Mouse (Mus musculus) gastrocnemius, adult 2 months (tissue): Measurements from ENCODE around the gene Pgc. TPM values are rescaled to one million over a fixed set of nuclear protein-coding genes. Genes with fewer than 3 reads are reported as not detected.

ENCODE experiments used
- DNase-seq: peaks from one replicate; pipeline ENCODE4 v3.0.0; 2022
- H3K27ac ChIP-seq: fragments of 200-600 bp; 2 replicates; pipeline ENCODE4 v1.8.1; 2022; ENCODE audit warnings: mild to moderate bottlenecking
- H3K4me3 ChIP-seq: fragments of 200-600 bp; 2 replicates; pipeline ENCODE4 v1.8.1; 2022; ENCODE audit warnings: mild to moderate bottlenecking, moderate library complexity
- CTCF ChIP-seq: fragments of 200-600 bp; IDR thresholded peaks from 2 replicates; pipeline ENCODE4 v1.8.1; 2022; ENCODE audit warnings: antibody characterized with exemption, mild to moderate bottlenecking, moderate library complexity
- intact Hi-C: fragments of 180-260 bp; cut with DNase I; formaldehyde crosslinking; loops from one replicate; pipeline ENCODE4 v1.15.1; 2025
- total RNA-seq, 2 experiments: library from RNA; stranded (reverse); gene quantifications; 2 replicates each; pipeline ENCODE4 v1.2.3; 2021

The Pgc gene
- total RNA-seq, 2 experiments from 2014 or later, result not detected

DNA sequence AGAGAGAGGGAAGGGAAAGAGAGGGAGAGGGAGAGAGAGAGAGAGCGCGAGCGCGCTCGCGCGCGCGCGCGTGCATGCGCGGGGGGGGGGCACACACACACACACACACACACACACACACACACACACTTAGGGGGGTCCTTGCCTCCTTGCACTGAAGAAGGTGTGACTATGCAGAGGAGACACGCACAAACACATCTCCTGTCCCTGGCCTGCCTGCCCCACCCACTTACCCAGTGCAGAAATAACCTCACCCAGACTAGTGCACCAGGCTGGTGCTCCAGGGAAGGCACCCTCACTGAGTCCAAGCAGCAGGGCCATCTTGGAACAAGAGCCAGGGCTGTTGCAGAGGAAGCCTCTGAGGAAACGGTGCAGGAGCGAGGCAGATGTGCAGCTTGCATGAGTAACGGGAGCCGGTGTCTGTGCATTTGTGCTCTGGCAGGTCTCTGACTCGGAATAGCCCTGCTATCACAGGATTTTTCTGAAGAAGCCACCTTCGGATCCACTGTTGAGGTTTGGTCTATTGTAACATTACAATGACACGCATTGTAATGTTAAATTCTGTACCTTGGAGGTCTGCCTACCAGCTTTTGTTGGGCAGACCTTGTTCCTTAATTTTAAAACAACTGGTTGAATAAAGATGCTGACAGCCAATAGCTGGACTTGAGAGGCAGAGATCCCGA lies 13.6 kb upstream of the Pgc start:
- Histone ChIP-seq H3K27ac (no peak overlapping the region), H3K4me3 (no peak overlapping the region)
- no peak for TF ChIP-seq CTCF
- DNase-seq, result no peak
- intact Hi-C loops, result no loop called here

DNA sequence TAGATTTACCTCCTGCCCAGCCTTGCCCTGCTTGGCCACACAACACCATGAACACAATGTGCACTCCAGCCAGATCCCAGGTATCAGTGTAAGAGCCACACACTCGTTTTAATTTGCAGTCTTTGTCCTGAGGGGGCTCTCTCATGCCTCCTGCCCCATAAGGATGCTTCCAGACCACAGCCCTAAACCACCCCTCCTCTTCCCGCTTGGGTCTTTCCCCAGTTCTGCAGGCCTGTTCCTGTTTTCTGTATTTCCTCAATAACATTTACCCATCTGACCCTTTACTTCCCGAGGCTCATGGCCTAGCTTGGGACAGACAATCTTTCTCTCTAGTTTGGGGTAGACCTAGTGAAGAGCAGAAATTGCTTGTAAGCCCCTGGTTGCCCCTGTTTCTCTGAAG lies 11.6 kb upstream of the Pgc start:
- Histone ChIP-seq H3K4me3 (no peak overlapping the region), H3K27ac (no peak overlapping the region)
- no peak for TF ChIP-seq CTCF
- intact Hi-C loops, result no loop called here
- DNase-seq, result no peak

DNA sequence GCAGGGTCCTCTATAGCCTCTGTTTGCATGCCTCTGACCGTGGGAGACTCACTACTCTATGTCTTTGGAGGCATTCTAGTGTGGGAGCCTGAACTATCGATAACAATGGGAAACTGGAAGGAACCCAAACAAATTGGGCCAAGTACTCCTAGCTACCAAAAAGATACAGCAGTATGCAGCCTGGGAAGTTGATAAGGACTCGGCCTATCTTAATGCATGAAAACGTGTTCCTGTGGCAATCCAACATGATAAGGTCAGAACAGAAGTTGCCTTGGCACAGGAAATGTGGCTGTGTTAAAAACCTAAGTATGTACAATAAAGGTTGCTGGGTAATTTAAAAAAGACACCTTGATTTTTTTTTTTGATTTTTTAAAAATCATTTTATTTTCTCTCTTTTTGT lies 5.5 kb upstream of the Pgc start:
- no peak overlapping the region for H3K27ac ChIP-seq
- H3K4me3 ChIP-seq, result no peak overlapping the region
- no peak for DNase-seq
- intact Hi-C loops, result no loop called here
- no peak for TF ChIP-seq CTCF

- intact Hi-C loops, result no loop called here
- DNase-seq, result no peak
Observed at GRCm38 (mm10) chr17:47730633-47731575, 4.3 kb downstream of the Pgc start.

GRCm38 (mm10) chr17:47735553-47736100 lies 9.0 kb downstream of the Pgc start:
- intact Hi-C loops, result loop anchor here (2.0 to 5.0 kb wide), 2 partner anchors 37 to 39 kb away; no protein-coding TSS in a partner anchor
- TF ChIP-seq CTCF, result no peak
- Histone ChIP-seq H3K27ac (no peak overlapping the region), H3K4me3 (no peak overlapping the region)
- no peak for DNase-seq

More at GRCm38 (mm10) chr17:47730633-47731575, 4.3 kb downstream of the Pgc start:
- Histone ChIP-seq H3K4me3 (no peak overlapping the region), H3K27ac (no peak overlapping the region)
- TF ChIP-seq CTCF, result no peak; the same call in 1 of the 2 replicates

- peak; percentile 98 for DNase-seq
- Histone ChIP-seq H3K4me3 (peak within 1 kb of the TSS; percentile 97), H3K27ac (peak within 1 kb of the TSS; percentile 99)
- no peak; the same call in 1 of the 2 replicates for TF ChIP-seq CTCF
- intact Hi-C loops, result loop anchor here (5.0 kb wide), 1 partner anchor 35 kb away; no protein-coding TSS in a partner anchor
Observed at GRCm38 (mm10) chr17:47736856-47737255, 10.2 kb downstream of the Pgc start, which contains the start of gene Tfeb. TSS of gene Tfeb (plus strand) at chr17:47737030.

- peak; percentile 96 for DNase-seq
- no peak for TF ChIP-seq CTCF
- Histone ChIP-seq H3K4me3 (peak overlapping the region; percentile 97), H3K27ac (peak overlapping the region; percentile 99)
- intact Hi-C loops, result loop anchor here (2.0 to 5.0 kb wide), 2 partner anchors 23 to 35 kb away; no protein-coding TSS in a partner anchor
Observed at GRCm38 (mm10) chr17:47737271-47738065, 10.8 kb downstream of the Pgc start.

GRCm38 (mm10) chr17:47738066-47738878 lies 11.6 kb downstream of the Pgc start:
- intact Hi-C loops, result loop anchor here (2.0 to 5.0 kb wide), 2 partner anchors 23 to 34 kb away; no protein-coding TSS in a partner anchor
- peak overlapping the region; percentile 99 for H3K27ac ChIP-seq
- peak; percentile 91 for DNase-seq
- no peak for TF ChIP-seq CTCF
- peak overlapping the region; percentile 97 for H3K4me3 ChIP-seq

DNA sequence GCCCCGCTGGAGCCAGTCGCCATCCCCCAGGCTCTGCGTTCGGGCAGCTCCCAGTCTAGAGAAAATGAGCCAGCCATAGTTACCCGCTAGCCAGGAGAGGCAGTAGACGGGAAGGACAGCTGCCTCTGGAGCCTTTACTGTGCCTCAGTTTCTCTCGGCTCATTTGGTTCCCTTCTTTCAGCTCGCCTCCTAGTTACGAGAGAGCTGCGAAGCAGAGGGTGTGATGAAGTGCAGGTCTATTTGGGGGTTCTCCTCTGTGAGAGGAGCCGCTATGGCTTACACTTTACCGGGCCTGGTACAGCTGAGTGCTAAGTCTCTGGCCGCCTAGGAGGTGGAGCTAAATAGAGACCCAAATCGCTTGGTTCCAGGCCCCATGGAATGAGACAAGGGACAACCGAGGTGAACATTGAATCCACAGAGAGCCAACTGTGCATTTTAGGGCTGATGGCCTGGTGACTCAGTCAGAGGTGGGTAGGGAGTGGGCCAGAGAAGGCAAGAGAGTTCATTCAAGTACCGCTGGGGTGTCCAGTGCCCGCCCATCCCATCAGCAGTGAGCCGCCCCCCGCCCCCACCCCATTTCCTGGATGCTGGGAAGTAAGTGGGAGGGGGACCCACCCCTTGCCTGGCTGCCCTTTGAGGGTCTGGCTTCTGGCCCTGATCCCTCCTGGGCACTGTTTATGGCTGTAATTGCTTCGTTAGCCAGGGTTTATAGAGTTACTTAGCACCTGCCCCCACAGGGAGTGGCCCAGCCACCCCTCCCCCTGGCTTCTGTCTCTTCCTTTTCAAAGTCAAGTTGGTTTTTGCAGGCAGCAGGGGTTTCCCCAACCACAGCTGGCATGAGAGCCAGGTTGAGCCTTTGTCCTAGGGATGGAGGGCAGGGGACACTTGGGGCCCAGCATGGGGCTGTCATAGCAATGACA lies 12.5 kb downstream of the Pgc start:
- TF ChIP-seq CTCF, result no peak
- Histone ChIP-seq H3K4me3 (peak overlapping the region; percentile 97), H3K27ac (peak overlapping the region; percentile 99)
- intact Hi-C loops, result loop anchor here (2.0 to 5.0 kb wide), 2 partner anchors 22 to 33 kb away; no protein-coding TSS in a partner anchor
- DNase-seq, result peak; percentile 62

DNA sequence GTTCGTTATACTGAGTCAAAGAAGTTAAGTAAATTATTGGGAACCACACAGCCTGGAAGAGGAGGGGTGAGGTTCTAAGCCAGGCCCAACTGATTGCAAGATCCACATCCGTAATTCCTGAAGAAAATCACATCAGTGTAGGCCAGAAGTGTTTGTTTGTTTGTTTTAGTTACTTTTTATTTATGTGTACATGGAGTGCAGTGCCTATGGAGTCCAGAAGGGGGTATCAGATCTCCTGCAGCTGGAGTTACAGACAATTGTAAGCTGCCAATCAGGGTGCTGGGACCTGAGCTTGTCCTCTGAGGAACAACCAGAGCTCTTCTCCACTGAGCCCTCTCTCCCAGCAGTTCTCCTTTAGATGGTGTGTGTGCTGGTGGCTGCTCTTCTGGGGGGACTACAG lies 13.5 kb downstream of the Pgc start:
- DNase-seq, result peak; percentile 19
- peak; percentile 39 for TF ChIP-seq CTCF
- intact Hi-C loops, result no loop called here
- H3K4me3 ChIP-seq, result peak overlapping the region; percentile 97
- peak overlapping the region; percentile 99 for H3K27ac ChIP-seq
